Mouse (Mus musculus): ENCODE results near the gene Tnrc18. TPM values are rescaled to one million over a fixed set of nuclear protein-coding genes. Genes with fewer than 3 reads are reported as not detected.

The Tnrc18 gene
- total RNA-seq, 2 experiments from 2014 or later: 15.1 to 21.8 TPM

DNA sequence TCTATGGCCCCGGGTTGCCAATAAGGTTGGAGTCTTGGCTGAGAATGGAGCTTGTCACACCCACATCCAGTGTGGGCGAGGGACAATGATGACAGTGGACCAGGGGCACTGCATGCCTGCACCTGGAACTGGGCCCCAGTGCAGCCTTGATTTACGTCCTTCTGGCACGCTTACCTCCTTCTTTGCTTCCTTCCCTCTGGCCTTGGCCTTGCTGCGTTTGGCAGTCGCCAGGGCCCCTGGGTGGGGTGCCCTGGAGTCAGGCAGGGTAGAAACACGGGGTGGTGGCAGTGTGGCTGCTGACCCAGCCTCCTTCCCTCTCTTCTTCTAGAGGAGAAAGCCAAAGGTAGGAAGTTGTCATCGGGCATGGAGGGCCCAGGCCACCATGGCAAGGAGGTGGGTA is 77.5 kb downstream of the Tnrc18 start:
- no peak for ATAC-seq (replicated peaks; ENCODE audit: low FRiP score, poor library complexity, severe bottlenecking)

DNA sequence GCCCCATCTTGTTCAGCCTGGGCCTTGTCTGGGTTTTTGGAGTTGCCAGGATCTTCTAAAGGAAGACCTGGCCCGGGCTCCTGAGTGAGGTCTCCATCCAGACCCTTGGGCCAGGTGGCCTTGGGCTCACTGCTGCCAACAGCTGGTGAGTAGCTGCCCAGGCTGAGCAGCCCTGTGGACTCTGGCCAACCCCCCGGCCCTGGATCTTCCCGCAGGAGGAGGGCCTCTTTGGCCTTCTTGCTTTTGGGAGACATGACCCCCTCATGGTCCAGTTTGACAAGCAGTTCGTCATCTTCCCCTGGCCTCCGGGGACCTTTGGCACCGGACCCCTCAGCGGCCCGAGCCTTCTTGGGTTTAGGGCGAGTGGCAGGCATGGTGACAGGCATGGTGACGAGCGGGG is 85.5 kb downstream of the Tnrc18 start:
- ATAC-seq (replicated peaks; ENCODE audit: low FRiP score, poor library complexity, severe bottlenecking): no peak

DNA sequence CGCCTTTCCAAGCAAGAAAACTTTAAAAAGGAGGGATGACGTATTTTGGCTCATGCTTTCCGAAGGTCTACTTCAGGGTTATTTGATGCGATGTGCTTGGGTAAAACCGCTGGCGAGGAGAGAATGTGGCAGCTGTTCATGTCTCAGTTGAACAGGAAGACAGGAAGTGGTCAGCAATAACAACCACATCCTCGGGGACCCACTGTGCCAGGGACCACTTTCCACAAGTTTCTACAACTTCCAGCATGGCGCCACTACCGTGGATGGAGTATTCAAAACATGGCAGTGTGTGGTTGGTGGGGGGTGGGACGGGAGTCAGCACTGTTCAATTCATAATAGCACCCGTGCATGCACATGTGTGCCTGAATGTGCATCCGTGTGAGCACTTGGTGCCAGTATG is 87.2 kb downstream of the Tnrc18 start:
- no peak for ATAC-seq (replicated peaks; ENCODE audit: low FRiP score, poor library complexity, severe bottlenecking)

DNA sequence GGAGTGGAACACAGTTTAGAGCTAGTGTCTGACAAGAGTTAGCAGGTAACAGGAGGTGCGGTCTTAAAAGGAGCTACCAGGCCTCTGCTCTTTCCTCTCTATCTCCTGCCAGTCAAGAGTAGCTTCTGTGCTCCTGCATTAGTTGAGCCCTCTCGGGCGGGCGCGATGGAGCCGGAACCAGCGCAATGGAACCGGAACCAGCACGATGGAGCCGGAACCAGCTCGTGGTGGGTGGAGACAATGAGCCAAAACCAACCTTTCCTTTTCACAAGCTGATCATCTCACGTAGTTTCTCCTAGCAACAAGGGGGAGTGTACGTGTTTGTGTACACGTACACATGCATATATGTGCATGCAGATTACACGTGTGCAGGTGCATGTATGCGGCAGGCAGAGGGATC is 89.2 kb downstream of the Tnrc18 start:
- no peak for ATAC-seq (replicated peaks; ENCODE audit: low FRiP score, poor library complexity, severe bottlenecking)

DNA sequence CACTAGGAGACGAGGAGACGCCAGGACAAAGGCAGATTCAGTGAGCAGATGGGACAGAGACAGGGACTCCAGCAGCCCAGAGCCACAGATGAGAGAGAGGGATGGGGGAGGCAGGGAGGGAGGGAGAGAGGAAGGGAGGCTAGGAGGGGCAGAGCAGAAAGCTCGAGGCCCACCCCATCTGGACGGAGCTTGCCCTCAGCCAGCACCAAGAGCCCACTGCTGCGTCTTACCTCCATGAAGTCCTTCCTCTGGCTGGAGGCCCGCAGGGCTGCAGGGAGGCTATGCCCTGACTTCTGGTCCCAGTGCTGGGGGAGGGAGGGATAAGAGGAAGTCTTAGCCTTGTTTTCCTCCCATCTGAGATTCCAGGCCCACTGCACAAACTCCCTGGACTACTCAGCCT is 90.7 kb downstream of the Tnrc18 start:
- ATAC-seq (replicated peaks; ENCODE audit: low FRiP score, poor library complexity, severe bottlenecking): no peak

DNA sequence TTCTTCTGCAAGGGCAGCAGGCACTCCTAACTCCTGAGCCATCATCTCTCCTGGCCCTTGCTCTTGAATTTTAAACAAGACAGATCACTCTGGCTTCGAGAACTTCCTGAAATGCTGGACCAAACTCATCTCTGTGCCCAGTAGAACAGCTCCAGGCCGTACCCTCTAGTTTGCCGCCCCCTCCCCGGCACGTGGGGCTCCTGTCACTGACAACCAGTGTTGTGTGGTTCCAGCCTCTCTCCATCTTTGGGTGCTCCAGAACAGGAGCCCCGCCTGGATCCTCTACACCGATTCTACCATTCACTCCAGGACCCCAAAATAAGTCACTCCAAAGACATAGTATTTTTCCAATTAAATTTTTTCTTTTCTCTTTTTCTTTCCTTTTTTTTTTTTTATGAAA is 93.2 kb downstream of the Tnrc18 start:
- ATAC-seq (replicated peaks; ENCODE audit: low FRiP score, poor library complexity, severe bottlenecking): no peak

DNA sequence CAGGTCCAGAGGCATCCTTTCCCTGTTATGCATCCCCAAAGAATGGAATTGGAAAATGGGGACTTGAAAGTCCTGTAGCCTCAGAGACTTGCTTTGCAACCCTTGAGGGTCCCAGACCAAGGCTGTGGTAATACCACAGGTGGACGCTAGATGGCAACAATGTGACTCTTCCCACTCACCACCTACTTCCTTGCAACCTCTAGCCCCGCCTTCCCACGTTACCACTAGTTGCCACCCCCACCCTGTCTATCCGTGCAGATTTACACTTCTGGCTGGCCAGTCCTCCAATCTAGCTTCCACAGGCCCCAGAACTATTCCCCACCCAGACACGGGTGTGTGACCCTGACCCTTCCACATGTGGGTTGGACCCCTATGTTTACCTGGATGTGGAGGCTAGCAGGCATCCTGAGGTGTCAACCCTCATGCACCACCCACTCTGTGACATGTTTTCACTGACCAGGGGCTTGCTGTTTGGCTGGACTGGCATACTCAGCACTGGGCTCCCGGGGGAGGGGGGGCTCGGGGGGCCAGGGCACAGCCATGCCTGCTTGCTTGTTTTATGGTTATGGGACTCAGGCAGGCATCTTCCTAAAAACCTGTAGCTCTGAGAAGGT is 93.8 kb downstream of the Tnrc18 start:
- peak; percentile 68; the same call in 1 of the 2 replicates for ATAC-seq (replicated peaks; ENCODE audit: low FRiP score, poor library complexity, severe bottlenecking)

DNA sequence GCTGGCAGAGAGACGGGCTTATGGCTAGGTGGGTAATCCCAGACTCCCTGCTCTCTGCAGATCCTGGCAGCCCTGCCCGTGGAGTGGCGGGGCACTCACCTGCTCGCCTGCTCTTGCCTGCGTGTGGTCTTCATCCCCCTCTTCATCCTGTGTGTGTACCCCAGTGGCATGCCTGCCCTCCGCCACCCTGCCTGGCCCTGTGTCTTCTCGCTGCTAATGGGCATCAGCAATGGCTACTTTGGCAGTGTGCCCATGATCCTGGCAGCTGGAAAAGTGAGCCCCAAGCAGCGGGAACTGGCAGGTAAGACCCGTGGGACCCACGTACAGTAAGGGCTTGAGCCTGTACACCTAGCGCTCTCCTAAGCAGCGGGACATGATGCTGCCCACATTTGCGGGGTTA is 97.6 kb downstream of the Tnrc18 start:
- no peak for ATAC-seq (replicated peaks; ENCODE audit: low FRiP score, poor library complexity, severe bottlenecking)

DNA sequence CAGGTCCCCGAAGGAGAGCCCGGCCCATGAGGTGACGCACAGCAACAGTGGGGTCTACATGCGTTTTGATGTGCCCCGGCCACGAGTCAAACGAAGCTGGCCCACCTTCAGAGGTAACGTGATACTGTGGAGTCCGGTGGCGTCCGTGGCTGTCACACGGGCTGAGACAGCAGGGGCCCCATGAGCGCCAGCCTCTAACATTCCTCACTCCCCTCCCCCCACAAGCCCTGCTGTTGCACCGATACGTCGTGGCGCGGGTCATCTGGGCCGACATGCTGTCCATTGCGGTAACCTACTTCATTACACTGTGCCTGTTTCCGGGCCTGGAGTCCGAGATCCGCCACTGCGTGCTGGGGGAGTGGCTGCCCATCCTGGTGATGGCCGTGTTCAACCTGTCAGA is 99.0 kb downstream of the Tnrc18 start:
- 0 out of 2 replicates have a peak, but pooled peaks have one; percentile 27 for ATAC-seq (replicated peaks; ENCODE audit: low FRiP score, poor library complexity, severe bottlenecking)

DNA sequence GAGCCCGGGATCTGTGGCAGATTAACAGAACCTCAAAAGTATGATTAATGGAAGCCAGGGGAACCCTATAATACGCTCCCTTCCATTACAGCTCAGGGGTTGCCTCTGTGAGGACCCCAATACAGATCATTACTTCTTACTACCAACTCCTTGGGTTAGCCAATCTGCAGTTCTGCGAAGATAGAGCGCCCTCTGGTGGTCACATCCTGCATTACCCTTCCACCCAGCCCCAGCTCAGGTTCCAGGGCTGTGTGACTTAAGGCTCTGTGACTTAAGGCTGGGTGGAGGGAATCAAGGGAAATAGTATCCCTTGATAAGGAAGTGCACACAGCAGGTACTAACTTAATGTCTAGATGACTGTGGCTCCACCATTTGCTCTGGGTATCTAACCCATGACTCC is 99.4 kb downstream of the Tnrc18 start:
- ATAC-seq (replicated peaks; ENCODE audit: low FRiP score, poor library complexity, severe bottlenecking): peak; percentile 79

DNA sequence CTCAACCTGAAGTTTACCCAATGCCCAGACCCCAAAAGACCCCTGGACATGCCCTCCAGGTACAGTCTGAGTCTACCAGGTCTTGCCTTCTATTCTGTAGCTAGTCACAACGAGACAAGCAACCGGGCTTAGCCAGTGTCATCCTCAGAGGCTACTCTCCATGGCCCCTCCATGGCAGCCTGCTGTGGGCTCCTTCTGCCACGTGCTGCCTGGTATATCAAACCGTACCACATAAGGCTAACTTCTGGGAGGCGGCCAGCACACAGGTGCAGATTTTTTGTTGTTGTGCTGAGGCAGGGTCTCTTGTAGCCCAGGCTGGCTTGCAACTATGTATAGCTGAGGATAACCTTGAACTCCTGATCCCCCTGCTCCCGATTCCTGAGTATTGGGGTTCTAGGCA is 101.4 kb downstream of the Tnrc18 start:
- no peak for ATAC-seq (replicated peaks; ENCODE audit: low FRiP score, poor library complexity, severe bottlenecking)

DNA sequence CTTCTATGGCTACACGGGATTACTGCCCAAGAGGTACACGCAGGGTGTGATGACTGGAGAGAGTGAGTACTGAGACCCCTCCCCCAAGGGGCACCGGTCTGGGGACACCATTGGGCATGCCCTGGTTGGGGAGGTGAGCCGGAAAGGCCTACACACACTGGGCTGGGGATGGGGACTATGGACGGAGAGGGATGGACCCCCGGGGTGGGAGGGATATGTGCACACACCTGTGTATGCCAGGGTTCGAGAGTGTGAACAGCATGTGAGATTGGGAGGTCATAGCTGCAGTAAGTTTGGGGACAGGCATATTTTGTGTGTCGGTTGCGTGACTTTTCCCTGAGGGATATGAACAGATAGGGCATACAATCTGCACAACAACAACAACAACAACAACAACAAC is 102.4 kb downstream of the Tnrc18 start:
- no peak for ATAC-seq (replicated peaks; ENCODE audit: low FRiP score, poor library complexity, severe bottlenecking)

DNA sequence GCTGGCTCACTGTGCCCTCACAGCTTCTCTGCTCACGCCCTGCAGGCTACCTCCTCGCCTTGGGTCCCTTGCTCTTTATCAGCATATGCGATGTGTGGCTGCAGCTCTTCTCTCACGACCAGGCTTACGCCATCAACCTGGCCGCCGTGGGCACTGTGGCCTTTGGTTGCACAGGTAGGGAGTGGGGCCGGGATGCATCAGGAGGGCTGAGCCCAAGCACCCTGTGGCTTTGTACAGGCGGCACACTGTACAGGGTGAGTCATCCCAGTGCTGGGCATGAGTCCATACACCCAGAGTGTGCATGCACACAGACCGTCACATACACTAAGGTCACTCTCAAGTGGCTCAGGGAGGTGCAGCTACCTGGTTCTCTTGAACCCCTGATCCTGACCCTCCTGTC is 103.5 kb downstream of the Tnrc18 start:
- no peak for ATAC-seq (replicated peaks; ENCODE audit: low FRiP score, poor library complexity, severe bottlenecking)

DNA sequence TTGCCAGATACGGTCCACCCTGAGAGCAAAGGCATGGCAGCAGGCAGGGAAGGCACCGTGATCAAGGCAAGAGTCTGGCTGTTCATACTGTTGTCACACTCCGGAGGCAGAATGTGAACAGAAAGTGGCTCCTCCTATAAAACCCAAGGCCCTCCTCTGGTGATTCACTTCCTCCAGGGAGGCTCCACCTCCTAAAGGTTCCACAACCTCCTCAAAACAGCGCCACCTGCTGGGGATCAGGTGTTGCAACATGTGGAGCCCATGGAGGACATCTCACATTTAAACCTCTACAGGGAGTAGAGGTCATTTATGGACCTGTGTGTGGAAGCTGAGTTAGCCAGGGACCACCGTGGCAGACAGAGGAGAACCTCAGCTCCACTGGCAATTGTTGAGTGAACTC is 105.1 kb downstream of the Tnrc18 start:
- no peak for ATAC-seq (replicated peaks; ENCODE audit: low FRiP score, poor library complexity, severe bottlenecking)

DNA sequence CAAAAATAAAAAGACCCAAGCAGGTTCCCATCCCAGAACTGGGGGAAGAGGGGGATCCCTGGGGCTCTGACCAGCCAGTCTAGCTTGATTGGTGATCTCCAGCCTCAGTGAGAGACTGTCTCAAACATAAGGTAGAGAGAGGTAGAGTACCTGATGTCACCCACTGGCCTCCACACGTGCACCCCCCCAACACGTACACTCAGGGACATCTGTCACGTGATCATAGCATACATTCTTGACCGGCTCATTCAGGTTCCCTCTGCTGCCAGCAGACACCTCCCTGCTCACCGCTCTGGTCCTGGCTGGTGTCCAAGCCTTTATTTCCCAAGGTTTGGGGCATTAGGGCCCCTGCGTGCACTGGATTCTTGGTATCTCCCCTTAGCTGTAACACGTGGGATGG is 108.0 kb downstream of the Tnrc18 start:
- ATAC-seq (replicated peaks; ENCODE audit: low FRiP score, poor library complexity, severe bottlenecking): no peak

DNA sequence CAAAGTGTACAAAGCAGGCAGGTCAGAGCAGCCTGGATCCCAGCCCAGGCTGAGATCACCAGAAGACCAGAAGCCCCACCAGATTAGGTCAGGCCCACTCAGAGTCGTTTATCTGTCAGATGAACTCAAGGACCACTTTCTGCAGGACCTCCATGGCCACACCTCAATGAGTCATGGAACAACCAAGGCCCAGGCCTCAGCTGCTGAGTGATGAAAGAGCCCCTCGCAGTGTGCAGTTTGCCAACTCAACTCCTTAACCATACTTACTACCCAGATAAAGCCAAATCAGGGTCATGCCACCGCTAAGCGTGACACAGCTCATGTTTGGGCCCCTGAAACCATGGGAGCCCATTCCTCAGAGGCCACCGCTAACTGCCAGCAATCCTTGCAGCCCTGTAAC is 109.8 kb downstream of the Tnrc18 start:
- ATAC-seq (replicated peaks; ENCODE audit: low FRiP score, poor library complexity, severe bottlenecking): no peak

DNA sequence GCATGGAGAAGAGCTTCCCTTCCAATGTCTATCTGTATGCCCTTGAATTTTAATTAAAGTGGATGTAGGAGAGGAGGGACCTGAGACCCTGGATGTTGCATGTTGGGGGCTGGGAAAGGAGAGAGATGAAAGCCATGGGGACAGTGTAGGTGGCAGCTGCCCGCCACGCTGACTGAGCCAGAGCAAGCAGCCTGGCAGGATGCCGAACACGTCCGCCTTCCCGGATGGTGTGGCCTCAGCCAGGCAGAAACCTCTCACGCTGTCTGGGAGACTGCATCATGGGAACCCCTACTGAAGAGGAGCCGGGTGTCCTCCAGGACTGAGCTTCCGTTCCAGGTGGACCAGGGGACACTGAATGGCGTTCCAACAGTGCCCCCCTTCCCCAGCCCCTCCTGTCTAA is 113.9 kb downstream of the Tnrc18 start:
- ATAC-seq (replicated peaks; ENCODE audit: low FRiP score, poor library complexity, severe bottlenecking): no peak

DNA sequence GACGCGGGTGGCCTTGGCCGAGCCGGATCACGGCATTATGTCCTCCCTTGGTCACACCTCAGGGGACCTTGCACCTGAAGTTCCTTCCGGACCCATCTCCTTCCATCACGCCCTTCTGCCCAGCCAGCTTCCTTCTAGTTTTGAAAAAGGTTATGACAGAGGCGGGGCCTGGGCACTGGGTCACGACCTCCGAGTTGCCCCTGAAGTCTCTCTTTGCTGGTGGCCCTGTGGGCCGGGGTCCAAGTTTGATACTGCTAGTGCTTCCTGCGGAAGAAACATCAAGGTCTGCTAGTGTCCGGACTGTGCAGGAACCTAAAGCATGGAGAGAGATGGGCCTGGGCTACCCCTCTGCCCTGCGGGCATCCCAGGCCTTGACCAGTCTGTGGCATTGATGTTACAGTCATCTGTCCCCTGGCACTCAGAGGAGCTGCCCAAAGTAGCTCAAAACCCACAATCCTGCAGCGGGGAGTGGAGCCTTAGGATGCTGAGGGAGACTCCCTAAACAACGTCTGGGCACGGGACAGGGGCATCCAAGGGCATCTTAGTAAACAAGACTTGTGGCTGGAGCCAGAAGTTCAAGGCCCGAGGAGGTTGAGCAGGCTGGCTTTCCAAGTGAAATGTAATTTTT is 114.8 kb downstream of the Tnrc18 start:
- ATAC-seq (replicated peaks; ENCODE audit: low FRiP score, poor library complexity, severe bottlenecking): no peak

DNA sequence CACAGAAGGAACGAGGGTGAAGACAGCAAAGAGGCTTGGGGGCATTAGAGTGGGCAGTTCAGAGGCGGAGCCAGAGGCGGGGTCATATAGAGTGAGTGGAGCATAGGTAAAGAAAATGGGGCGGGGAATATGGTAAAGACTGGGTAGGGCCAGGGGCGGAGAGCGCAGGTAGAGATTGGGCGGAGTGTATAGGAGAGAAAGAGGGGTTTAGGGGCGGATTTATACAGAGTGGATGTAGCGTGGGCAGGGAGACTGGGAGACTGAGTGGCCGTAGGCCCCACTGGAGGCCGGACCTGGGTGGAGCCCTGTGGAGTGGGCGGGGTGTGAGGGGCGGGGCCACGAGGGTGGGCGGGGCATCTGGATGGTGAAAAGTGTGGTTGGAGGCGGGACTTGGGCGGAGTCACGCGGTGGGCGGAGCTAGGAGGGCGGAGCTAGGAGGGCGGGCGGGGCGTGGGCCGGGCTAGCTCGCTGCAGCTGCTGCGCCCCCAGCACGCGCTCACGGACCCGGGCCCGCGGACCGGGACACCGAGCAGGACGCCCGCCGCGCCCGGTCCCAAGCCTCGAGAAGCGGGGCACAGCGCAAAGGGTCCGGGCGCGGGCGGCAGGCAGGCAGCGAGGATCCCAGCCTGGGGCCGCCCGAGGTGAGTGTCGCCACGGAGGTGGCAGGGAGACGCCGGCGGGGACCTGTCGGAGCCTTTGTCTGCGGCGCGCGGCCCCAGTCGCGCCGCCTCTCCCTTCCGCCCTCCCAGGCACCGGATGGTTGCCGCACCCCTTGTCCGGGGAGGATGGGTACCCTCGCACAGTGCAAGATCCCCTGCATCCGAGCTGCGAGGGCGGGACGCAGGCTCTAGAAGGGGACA is 115.6 kb downstream of the Tnrc18 start:
- no peak for ATAC-seq (replicated peaks; ENCODE audit: low FRiP score, poor library complexity, severe bottlenecking)

DNA sequence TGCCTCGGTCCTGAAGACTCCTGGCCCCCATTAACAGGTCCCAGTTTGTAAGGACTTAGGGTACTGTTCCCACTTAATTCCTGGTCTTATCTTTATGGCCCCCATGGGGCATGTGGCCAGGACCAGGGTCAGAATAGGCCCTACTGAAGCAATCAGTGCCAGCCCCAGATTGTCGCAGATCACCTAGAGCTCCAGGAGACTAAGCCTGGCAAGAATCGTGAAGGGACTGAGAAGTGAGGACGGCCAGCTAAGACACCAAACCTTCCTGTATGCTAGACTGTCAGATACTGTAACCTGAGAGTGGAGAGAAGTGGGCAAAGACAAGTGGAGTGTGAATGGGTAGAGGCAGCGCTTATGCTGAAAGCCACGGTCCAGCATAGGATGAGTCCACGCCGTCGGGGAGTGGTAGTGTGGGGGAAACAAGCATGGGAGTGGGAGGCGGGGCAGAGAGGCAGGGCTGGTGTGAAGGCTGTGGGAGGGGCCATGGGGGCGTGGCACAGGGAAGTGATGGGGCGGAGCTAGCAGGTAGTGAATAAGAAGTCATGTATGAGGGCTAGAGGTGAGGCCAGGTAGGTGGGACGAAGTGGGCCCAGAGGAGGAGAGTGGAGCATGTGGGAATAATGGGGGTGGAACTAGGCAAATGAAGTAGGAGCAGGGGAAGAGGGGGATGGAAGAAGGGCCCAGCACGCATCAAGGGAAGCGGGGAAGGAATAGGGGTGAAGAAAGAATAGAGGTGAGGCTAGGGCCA is 116.4 kb downstream of the Tnrc18 start:
- ATAC-seq (replicated peaks; ENCODE audit: low FRiP score, poor library complexity, severe bottlenecking): peak; percentile 27; the same call in 1 of the 2 replicates
